Mouse (Mus musculus) myocyte (in vitro differentiated cells): ENCODE results near the gene Gm10959. TPM values are rescaled to one million over a fixed set of nuclear protein-coding genes. Genes with fewer than 3 reads are reported as not detected.
A peak's percentile ranks its signal among the peaks of the same experiment; 100 is the strongest.
"Not testable (repeated sequence)": the region's sequence is repeated elsewhere in the genome, so short reads cannot be mapped to it uniquely, and the experiment has no call there.

Source experiments
- H3K27me3 ChIP-seq: one replicate; pipeline ENCODE4 v1.6.1; 2011; ENCODE audit not compliant: control insufficient read depth, insufficient read depth, insufficient read length
- H3K36me3 ChIP-seq: one replicate; pipeline ENCODE4 v1.6.1; 2011; ENCODE audit not compliant: control insufficient read depth, insufficient read depth
- H3K4me2 ChIP-seq: one replicate; pipeline ENCODE4 v1.6.1; 2011; ENCODE audit warnings: low read depth, control low read depth
- H3K4me3 ChIP-seq: one replicate; pipeline ENCODE4 v1.5.1; 2011; ENCODE audit warnings: mild to moderate bottlenecking, control low read depth, moderate library complexity
- H3K79me2 ChIP-seq: one replicate; pipeline ENCODE4 v1.6.1; 2011; ENCODE audit not compliant: control insufficient read depth, insufficient read depth
- H3ac ChIP-seq: one replicate; pipeline ENCODE4 v1.6.1; 2011; ENCODE audit not compliant: control insufficient read depth, insufficient read length
- CEBPB ChIP-seq: IDR thresholded peaks from 2 replicates; pipeline ENCODE4 v1.6.1; 2011; ENCODE audit warnings: mild to moderate bottlenecking, moderate library complexity; ENCODE audit not compliant: poor library complexity, insufficient read depth, severe bottlenecking
- E2F4 ChIP-seq: IDR thresholded peaks from one replicate; pipeline ENCODE4 v1.6.1; 2011; ENCODE audit warnings: mild to moderate bottlenecking, control low read depth, moderate library complexity; ENCODE audit not compliant: insufficient read depth
- MAX ChIP-seq: IDR thresholded peaks from one replicate; pipeline ENCODE4 v1.6.1; 2011; ENCODE audit warnings: low read depth, mild to moderate bottlenecking, control low read depth
- MYOD1 ChIP-seq, 3 experiments: IDR thresholded peaks; one replicate each; pipeline ENCODE4 v1.6.1; 2011; ENCODE audit warnings: control low read depth in 2 of 3, low read depth in 2 of 3, mild to moderate bottlenecking in 2 of 3, moderate library complexity in 1 of 3; ENCODE audit not compliant: insufficient read length in 2 of 3, control insufficient read depth in 1 of 3
- MYOG ChIP-seq, 3 experiments: IDR thresholded peaks; one replicate each; pipeline ENCODE4 v1.6.1; 2011; ENCODE audit warnings: control low read depth in 2 of 3, low read depth in 2 of 3, mild to moderate bottlenecking in 2 of 3; ENCODE audit not compliant: insufficient read length in 2 of 3, control insufficient read depth in 1 of 3, insufficient read depth in 1 of 3
- POLR2A ChIP-seq: IDR thresholded peaks from one replicate; pipeline ENCODE4 v1.6.1; 2011; ENCODE audit warnings: low read depth, mild to moderate bottlenecking, control low read depth, moderate library complexity; ENCODE audit not compliant: insufficient read length
- POLR2AphosphoS2 ChIP-seq: IDR thresholded peaks from one replicate; pipeline ENCODE4 v1.6.1; 2011; ENCODE audit warnings: low read depth, control low read depth; ENCODE audit not compliant: insufficient read length
- REST ChIP-seq: IDR thresholded peaks from one replicate; pipeline ENCODE4 v1.6.1; 2011; ENCODE audit warnings: mild to moderate bottlenecking, control low read depth, moderate library complexity; ENCODE audit not compliant: insufficient read depth, insufficient read length
- SRF ChIP-seq: IDR thresholded peaks from one replicate; pipeline ENCODE4 v1.6.1; 2011; ENCODE audit warnings: low read depth; ENCODE audit not compliant: control insufficient read depth, insufficient read length
- TCF12 ChIP-seq: IDR thresholded peaks from one replicate; pipeline ENCODE4 v1.6.1; 2011; ENCODE audit warnings: mild to moderate bottlenecking, control low read depth; ENCODE audit not compliant: poor library complexity, insufficient read depth, severe bottlenecking
- TCF3 ChIP-seq: IDR thresholded peaks from one replicate; pipeline ENCODE4 v1.6.1; 2011; ENCODE audit warnings: low read depth, control low read depth; ENCODE audit not compliant: insufficient read length
- USF1 ChIP-seq: IDR thresholded peaks from one replicate; pipeline ENCODE4 v1.6.1; 2011; ENCODE audit warnings: low read depth, mild to moderate bottlenecking, control low read depth, moderate library complexity
- polyA plus RNA-seq: library from polyadenylated mRNA; unstranded; fragments of >200 nt; fragmentation: generic; extraction: Trizol; gene quantifications from one replicate; pipeline ENCODE4 v1.2.1, GENCODE M21; 2012; ENCODE audit warnings: missing spikeins

The Gm10959 gene
- polyA plus RNA-seq, 1 experiment, result not detected

DNA sequence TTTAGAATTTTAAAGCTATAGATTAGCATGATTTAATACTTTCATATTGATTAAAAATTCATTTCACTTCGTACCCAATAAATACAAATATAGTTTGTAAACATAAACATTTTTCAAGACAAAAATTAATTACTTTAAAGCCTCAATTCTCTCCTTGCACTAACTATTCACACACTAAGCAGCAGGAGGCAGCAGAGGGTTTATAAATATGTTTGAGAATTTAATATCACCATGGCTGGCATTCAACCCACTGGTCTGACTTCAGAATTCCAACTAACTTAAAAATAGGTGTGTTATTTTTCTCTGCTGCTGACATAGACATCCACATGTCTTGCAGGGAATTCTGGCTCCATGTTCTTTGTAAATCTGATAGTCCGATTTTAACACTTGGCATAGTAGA lies 20.1 kb upstream of the Gm10959 start:
- no peaks in the 10 kb centered on the region for H3K27me3 ChIP-seq

DNA sequence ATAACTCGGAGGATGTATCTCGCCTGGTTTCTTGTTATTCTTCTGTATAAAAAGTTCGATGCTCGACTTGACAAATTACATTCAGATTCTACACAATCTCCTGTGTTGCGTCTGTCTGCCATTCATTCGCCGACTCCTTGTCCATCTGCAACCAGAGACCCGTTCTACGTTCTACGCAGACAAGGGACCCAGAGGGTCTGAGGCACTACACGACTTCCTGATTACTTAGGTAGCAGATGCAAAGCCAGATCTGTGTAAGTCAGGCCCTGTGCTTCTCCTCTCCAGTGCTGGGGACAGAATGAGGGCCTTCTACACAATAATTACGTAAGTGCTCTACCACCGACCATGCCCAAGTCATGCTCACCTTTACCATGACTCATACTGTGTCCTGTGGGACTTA lies 18.0 kb upstream of the Gm10959 start:
- not testable (repeated sequence) for H3K4me2 ChIP-seq, H3K79me2 ChIP-seq, H3K4me3 ChIP-seq, H3K27me3 ChIP-seq, H3ac ChIP-seq
- H3K36me3 ChIP-seq, result peaks cover 15% of the 10 kb centered on the region

More for the DNA sequence above, 20.1 kb upstream of the Gm10959 start:
- no peaks in the 10 kb centered on the region for H3K79me2 ChIP-seq
- H3K4me2 ChIP-seq, result no peak overlapping the region
- no peak overlapping the region for H3ac ChIP-seq
- TF ChIP-seq REST, result no peak
- TF ChIP-seq TCF3, result no peak
- no peak for TF ChIP-seq CEBPB
- TF ChIP-seq E2F4, result no peak
- no peak for TF ChIP-seq USF1
- no peak for TF ChIP-seq MYOG (IDR thresholded peaks at IDR 0.05; ENCODE audit: control insufficient read depth in 1 of 3, insufficient read depth in 1 of 3, insufficient read length in 2 of 3, low read depth in 2 of 3)
- TF ChIP-seq MYOD1 (IDR thresholded peaks at IDR 0.05; ENCODE audit: control insufficient read depth in 1 of 3, insufficient read length in 2 of 3, low read depth in 2 of 3), result no peak
- TF ChIP-seq POLR2AphosphoS2, result no peak
- no peak for TF ChIP-seq TCF12
- no peak for TF ChIP-seq POLR2A
- H3K4me3 ChIP-seq, result no peak overlapping the region
- H3K36me3 ChIP-seq, result peaks cover 9% of the 10 kb centered on the region

DNA sequence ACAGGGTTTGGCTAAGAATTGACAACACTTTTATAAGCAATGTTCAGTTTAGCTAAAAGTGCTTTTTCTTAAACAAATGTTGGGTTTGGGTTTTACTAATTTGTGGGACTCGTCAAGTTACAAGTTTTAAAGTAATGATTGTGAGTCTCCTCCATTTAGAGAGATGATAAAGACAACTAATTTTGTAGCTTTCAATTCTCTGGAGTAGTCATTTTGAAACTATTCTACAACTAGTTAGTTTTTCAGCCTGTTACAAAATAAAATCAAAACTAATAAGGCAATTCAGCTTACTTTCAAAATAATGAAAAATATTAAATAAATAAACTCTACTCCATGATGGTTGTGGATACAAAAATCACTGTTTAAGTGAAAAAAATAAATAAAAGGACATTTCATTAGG lies 13.3 kb upstream of the Gm10959 start:
- Histone ChIP-seq H3K79me2 (no peaks in the 10 kb centered on the region), H3K4me3 (no peak overlapping the region), H3K4me2 (no peak overlapping the region), H3K27me3 (no peaks in the 10 kb centered on the region), H3K36me3 (peaks cover 15% of the 10 kb centered on the region), H3ac (no peak overlapping the region)
- TF ChIP-seq POLR2AphosphoS2, result no peak
- no peak for TF ChIP-seq CEBPB
- TF ChIP-seq TCF12, result no peak
- TF ChIP-seq E2F4, result no peak
- TF ChIP-seq USF1, result no peak
- TF ChIP-seq POLR2A, result no peak
- no peak for TF ChIP-seq MYOG (IDR thresholded peaks at IDR 0.05; ENCODE audit: control insufficient read depth in 1 of 3, insufficient read depth in 1 of 3, insufficient read length in 2 of 3, low read depth in 2 of 3)
- no peak for TF ChIP-seq REST
- no peak for TF ChIP-seq TCF3
- TF ChIP-seq SRF, result no peak
- no peak for TF ChIP-seq MAX
- TF ChIP-seq MYOD1 (IDR thresholded peaks at IDR 0.05; ENCODE audit: control insufficient read depth in 1 of 3, insufficient read length in 2 of 3, low read depth in 2 of 3), result no peak

DNA sequence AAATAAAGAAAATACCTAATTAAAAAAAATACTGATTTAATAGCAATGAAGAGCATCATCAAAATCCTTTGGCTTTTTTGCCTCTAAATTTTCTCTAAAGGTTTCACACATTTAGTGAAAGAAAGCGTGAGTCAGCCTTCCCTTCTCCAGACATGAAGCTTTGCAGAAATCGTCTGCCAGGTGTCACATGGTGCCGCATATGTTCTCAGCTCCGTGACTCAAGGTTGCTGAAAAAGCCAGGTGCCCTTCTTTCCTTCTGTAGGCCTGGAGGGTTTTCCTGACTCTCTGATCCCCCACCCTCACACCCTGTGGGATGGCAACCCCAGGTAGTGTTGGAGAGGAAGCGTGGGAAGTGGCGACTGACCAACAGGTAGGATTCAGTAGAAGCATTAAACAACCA lies 10.6 kb upstream of the Gm10959 start:
- no peak overlapping the region for H3ac ChIP-seq
- no peak for TF ChIP-seq MYOG (IDR thresholded peaks at IDR 0.05; ENCODE audit: control insufficient read depth in 1 of 3, insufficient read depth in 1 of 3, insufficient read length in 2 of 3, low read depth in 2 of 3)
- TF ChIP-seq REST, result no peak
- no peak for TF ChIP-seq POLR2AphosphoS2
- TF ChIP-seq TCF3, result no peak
- TF ChIP-seq POLR2A, result no peak
- no peak for TF ChIP-seq MAX
- no peak for TF ChIP-seq USF1
- TF ChIP-seq CEBPB, result no peak
- TF ChIP-seq MYOD1 (IDR thresholded peaks at IDR 0.05; ENCODE audit: control insufficient read depth in 1 of 3, insufficient read length in 2 of 3, low read depth in 2 of 3), result no peak
- no peak for TF ChIP-seq SRF
- TF ChIP-seq TCF12, result no peak
- no peak for TF ChIP-seq E2F4

DNA sequence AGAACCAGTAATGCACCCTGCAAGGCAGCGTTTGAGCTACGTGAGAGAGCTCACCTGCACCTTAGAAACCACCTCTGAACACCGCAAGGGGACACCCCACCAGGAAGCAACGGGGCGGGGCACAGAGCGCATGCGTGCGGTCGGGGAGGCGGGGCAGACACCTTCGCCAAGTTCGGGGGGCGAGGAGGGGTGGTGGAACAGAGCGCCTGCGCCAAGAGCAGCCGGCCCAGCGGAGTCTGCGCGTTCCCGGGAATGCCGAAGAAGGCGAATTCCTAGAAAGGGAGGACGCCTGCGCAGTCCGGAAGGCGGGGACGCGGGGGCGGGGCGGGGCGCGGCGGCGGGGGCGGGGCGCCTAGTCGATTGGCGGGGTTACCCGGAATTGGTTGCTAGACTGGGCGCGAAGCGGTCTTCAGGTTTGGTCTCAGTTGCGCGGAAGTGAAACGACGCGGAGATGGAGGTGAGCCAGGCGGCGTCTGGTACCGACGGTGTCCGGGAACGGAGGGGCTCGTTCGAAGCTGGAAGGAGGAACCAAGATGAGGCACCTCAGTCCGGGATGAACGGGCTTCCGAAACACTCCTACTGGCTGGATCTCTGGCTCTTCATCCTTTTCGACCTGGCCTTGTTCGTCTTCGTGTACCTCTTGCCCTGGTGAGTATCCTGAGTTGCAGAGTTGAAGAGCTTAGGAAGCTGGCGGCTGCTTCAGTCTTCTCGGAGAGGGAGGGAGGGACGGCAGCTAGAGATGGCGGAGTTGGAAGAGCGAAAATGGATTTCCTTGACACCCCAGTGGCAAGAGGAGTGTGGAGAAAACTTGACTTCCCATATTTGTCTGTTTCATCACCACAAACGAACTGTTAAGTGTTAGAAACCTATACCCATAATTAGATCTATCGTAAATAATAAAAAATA lies 5.1 kb upstream of the Gm10959 start, which contains the start of gene 1810037I17Rik:
Gene 1810037I17Rik, plus strand, starts transcription at position 195 of the 906 bp plus-strand sequence.
- TF ChIP-seq MYOG (IDR thresholded peaks at IDR 0.05; ENCODE audit: control insufficient read depth in 1 of 3, insufficient read depth in 1 of 3, insufficient read length in 2 of 3, low read depth in 2 of 3), result peak in 1 of 3 experiments; percentile 5
- TF ChIP-seq TCF3, result no peak
- TF ChIP-seq POLR2AphosphoS2, result peak; percentile 67

More for the DNA sequence above, 10.6 kb upstream of the Gm10959 start:
- H3K79me2 ChIP-seq, result peaks cover 9% of the 10 kb centered on the region
- H3K36me3 ChIP-seq, result peaks cover 12% of the 10 kb centered on the region
- H3K4me3 ChIP-seq, result no peak overlapping the region
- H3K4me2 ChIP-seq, result no peak overlapping the region
- no peaks in the 10 kb centered on the region for H3K27me3 ChIP-seq

More for the DNA sequence above, 5.1 kb upstream of the Gm10959 start, which contains the start of gene 1810037I17Rik:
- H3K4me3 ChIP-seq, result peak within 1 kb of the TSS; percentile 84
- H3K36me3 ChIP-seq, result no peaks in the 10 kb centered on the region
- H3K79me2 ChIP-seq, result peaks cover 12% of the 10 kb centered on the region
- peak within 1 kb of the TSS; percentile 89 for H3K4me2 ChIP-seq
- H3ac ChIP-seq, result peak within 1 kb of the TSS; percentile 12
- no peaks in the 10 kb centered on the region for H3K27me3 ChIP-seq
